Mouse (Mus musculus) intestine, postnatal 0 days (tissue): ENCODE results near the gene Mdh2. TPM values are rescaled to one million over a fixed set of nuclear protein-coding genes. Genes with fewer than 3 reads are reported as not detected.

Experiments used
- ATAC-seq: fragments of 200-750 bp; cut with Nextera tagmentation; 2 replicates; pipeline ENCODE4 v1.8.0; 2017; ENCODE audit warnings: mild to moderate bottlenecking, moderate TSS enrichment, moderate library complexity
- H3K27ac ChIP-seq: fragments of 300-500 bp; sonication (generic); 2 replicates; pipeline ENCODE4 v1.5.1; 2014; ENCODE audit warnings: mild to moderate bottlenecking, low read depth, low read length, moderate library complexity
- H3K27me3 ChIP-seq: fragments of 300-500 bp; sonication (generic); replicated peaks from 2 replicates; pipeline ENCODE4 v1.6.1; 2014; ENCODE audit warnings: low read length, mixed read lengths; ENCODE audit not compliant: control insufficient read depth, insufficient read depth
- H3K36me3 ChIP-seq: fragments of 300-500 bp; sonication (generic); 2 replicates; pipeline ENCODE4 v1.6.1; 2014; ENCODE audit warnings: mild to moderate bottlenecking, moderate library complexity; ENCODE audit not compliant: control insufficient read depth, insufficient read depth
- H3K4me1 ChIP-seq: fragments of 300-500 bp; sonication (generic); replicated peaks from 2 replicates; pipeline ENCODE4 v1.6.1; 2014; ENCODE audit warnings: antibody characterized with exemption, low read length, mixed read lengths; ENCODE audit not compliant: control insufficient read depth, insufficient read depth
- H3K4me2 ChIP-seq: fragments of 300-500 bp; sonication (generic); replicated peaks from 2 replicates; pipeline ENCODE4 v1.6.1; 2014; ENCODE audit warnings: low read depth, mild to moderate bottlenecking, moderate library complexity
- H3K4me3 ChIP-seq: fragments of 300-500 bp; sonication (generic); 2 replicates; pipeline ENCODE4 v1.5.1; 2014; ENCODE audit warnings: low read depth, low read length
- H3K9ac ChIP-seq: fragments of 300-500 bp; sonication (generic); 2 replicates; pipeline ENCODE4 v1.6.1; 2014; ENCODE audit warnings: mild to moderate bottlenecking, low read depth, low read length
- H3K9me3 ChIP-seq: fragments of 300-500 bp; sonication (generic); 2 replicates; pipeline ENCODE4 v1.6.1; 2016; ENCODE audit warnings: mixed run types; ENCODE audit not compliant: control insufficient read depth
- CTCF ChIP-seq: sonication (generic); IDR thresholded peaks from 2 replicates; pipeline ENCODE4 v1.5.1; 2016; ENCODE audit warnings: low read depth, mild to moderate bottlenecking, control low read depth, antibody characterized with exemption, moderate library complexity
- WGBS: fragments of 180-500 bp; shearing (Covaris S2); extraction: QIAGEN DNeasy Blood & Tissue Kit; methylation state at CpG from one replicate; pipeline ENCODE4 v1.1.7; 2014; 5-methylcytosine and 5-hydroxymethylcytosine counted together
- polyA plus RNA-seq: library from polyadenylated mRNA; unstranded; fragments of >200 nt; fragmentation: Nextera tagmentation; extraction: Ambion mirVana; gene quantifications from 2 replicates; pipeline ENCODE4 v1.2.1, GENCODE M21; 2015

Gene Mdh2
- polyA plus RNA-seq, 1 experiment from 2014 or later: 872 TPM

- no peaks in the 10 kb centered on the region for H3K9me3 ChIP-seq
- 32% methylated on average over 7 of the region's 7 CpGs for WGBS
- no peaks in the 10 kb centered on the region for H3K36me3 ChIP-seq
- no peak overlapping the region for H3K27ac ChIP-seq
- no peaks in the 10 kb centered on the region for H3K4me1 ChIP-seq
- H3K27me3 ChIP-seq: no peaks in the 10 kb centered on the region
- no peak for ATAC-seq
- TF ChIP-seq CTCF: no peak
- H3K4me2 ChIP-seq: no peak overlapping the region
- H3K9ac ChIP-seq: no peak overlapping the region
- H3K4me3 ChIP-seq: no peak overlapping the region
Measured at GRCm38 (mm10) chr5:135818491-135818890, 40.2 kb downstream of the Mdh2 start.

DNA sequence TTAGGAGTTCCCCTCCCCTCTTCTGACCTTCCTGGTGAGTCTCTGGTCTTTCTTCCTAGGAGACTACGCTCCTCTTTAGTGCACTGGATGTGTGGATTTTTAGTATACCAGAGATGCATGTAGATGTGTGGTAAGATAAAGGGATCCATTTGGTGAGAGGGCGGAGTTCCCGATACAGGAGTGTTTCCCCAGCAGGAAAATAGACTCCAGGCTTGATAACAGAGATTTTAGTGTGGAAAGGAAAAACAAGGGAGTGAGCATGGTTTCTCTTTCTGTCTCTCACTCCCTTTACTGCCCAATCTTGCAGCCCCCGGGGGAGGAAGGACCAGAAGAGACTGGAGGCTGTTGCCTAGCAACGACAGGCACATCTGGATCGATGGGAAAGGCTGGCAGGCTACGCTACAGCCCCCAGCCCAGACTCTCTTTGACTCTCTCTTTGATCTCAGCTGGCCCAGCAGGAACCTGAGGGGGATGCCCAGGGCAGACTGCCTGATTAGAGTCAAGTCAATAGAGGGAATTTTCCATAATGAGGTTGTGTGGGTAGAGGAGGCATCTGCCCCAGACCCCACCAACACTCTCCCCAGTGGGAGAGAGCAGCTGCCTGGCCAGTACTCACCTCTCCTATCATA, 44.1 kb downstream of the Mdh2 start:
- Histone ChIP-seq H3K4me2 (no peak overlapping the region), H3K27ac (no peak overlapping the region), H3K36me3 (no peaks in the 10 kb centered on the region), H3K9ac (no peak overlapping the region), H3K9me3 (no peaks in the 10 kb centered on the region), H3K27me3 (no peaks in the 10 kb centered on the region; the same call in 1 of the 2 replicates), H3K4me3 (no peak overlapping the region), H3K4me1 (no peaks in the 10 kb centered on the region)
- WGBS: 32% methylated on average over 7 of the region's 7 CpGs
- no peak; the same call in 1 of the 2 replicates for ATAC-seq
- no peak for TF ChIP-seq CTCF

- Histone ChIP-seq H3K9ac (no peak overlapping the region), H3K36me3 (no peaks in the 10 kb centered on the region), H3K27me3 (no peaks in the 10 kb centered on the region; the same call in 1 of the 2 replicates), H3K4me2 (no peak overlapping the region), H3K4me1 (no peaks in the 10 kb centered on the region), H3K27ac (no peak overlapping the region), H3K4me3 (no peak overlapping the region), H3K9me3 (no peaks in the 10 kb centered on the region)
- WGBS: 43% methylated on average over 3 of the region's 3 CpGs
- TF ChIP-seq CTCF: no peak
- no peak for ATAC-seq
Measured at GRCm38 (mm10) chr5:135824517-135824916, 46.2 kb downstream of the Mdh2 start.

DNA sequence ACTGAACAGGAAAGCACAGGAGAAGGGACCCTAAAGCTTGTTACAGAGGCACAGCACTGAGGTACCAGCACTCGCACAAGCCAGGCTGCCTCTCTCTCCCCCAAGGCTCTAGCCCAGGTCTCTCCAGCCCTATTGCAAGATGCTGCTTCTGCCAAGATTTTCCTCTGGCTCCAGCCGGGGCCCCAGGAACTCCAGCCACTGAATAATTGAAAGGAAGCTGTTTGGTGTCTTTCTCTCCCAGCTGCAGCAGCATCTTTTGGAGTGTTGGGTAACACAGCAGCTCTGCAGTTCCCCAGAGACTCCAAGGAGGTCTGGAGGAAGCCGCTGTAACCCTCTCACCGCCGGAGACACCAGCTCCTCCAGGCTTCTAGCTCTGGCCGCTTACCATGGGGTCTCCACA, 47.9 kb downstream of the Mdh2 start:
- 54% methylated on average over 6 of the region's 6 CpGs for WGBS
- Histone ChIP-seq H3K4me3 (no peak overlapping the region), H3K36me3 (no peaks in the 10 kb centered on the region), H3K27ac (no peak overlapping the region), H3K27me3 (no peaks in the 10 kb centered on the region; the same call in 1 of the 2 replicates), H3K4me1 (no peaks in the 10 kb centered on the region), H3K9me3 (no peaks in the 10 kb centered on the region), H3K9ac (no peak overlapping the region), H3K4me2 (no peak overlapping the region)
- TF ChIP-seq CTCF: no peak
- ATAC-seq: no peak

DNA sequence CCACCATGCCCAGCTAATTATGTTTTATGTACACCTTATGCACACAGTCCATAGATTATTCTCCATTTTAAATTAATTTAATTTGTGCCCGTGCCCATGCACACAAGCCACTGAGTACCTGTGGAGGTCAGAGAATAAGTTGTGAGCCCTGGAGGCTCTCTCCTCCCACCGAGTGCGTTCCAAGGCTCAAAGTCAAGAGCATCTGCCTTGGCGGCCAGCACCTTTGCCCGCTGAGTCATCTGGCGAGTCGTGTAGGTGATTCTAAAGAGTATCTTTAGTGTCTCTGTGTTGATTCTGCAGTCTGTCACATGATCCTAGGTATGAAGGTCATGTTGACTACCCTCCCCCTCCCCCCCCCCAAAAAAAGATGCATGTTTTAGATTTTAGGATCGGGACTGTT, 51.1 kb downstream of the Mdh2 start:
- no peak overlapping the region for H3K9ac ChIP-seq
- H3K36me3 ChIP-seq: no peaks in the 10 kb centered on the region
- no peak for TF ChIP-seq CTCF
- no peak overlapping the region for H3K27ac ChIP-seq
- ATAC-seq: no peak
- H3K9me3 ChIP-seq: no peaks in the 10 kb centered on the region
- 71% methylated on average over 8 of the region's 8 CpGs for WGBS
- H3K4me2 ChIP-seq: no peak overlapping the region
- no peaks in the 10 kb centered on the region for H3K4me1 ChIP-seq
- H3K27me3 ChIP-seq: peaks cover 2% of the 10 kb centered on the region; the same call in 1 of the 2 replicates
- H3K4me3 ChIP-seq: no peak overlapping the region

- no peak for TF ChIP-seq CTCF
- H3K4me3 ChIP-seq: no peak overlapping the region
- no peak overlapping the region for H3K4me2 ChIP-seq
- peaks cover 5% of the 10 kb centered on the region; the same call in 1 of the 2 replicates for H3K27me3 ChIP-seq
- no peak overlapping the region for H3K9ac ChIP-seq
- 0 out of 2 replicates have a peak, but pooled peaks cover 6% of the 10 kb centered on the region for H3K4me1 ChIP-seq
- 25% methylated on average over 4 of the region's 4 CpGs for WGBS
- ATAC-seq: no peak
- no peaks in the 10 kb centered on the region for H3K9me3 ChIP-seq
- no peak overlapping the region for H3K27ac ChIP-seq
- no peaks in the 10 kb centered on the region for H3K36me3 ChIP-seq
Measured at GRCm38 (mm10) chr5:135832729-135833128, 54.4 kb downstream of the Mdh2 start.
